Mouse (Mus musculus): Measurements from ENCODE around the gene Vmn1r157. TPM values are rescaled to one million over a fixed set of nuclear protein-coding genes. Genes with fewer than 3 reads are reported as not detected.

Gene Vmn1r157
- polyA plus RNA-seq (2014; fragmentation: Illumina TruSeq; extraction: RNeasy Lipid Tissue Mini Kit (QIAGEN cat#74804); ENCODE audit: low read depth, low replicate concordance) = not detected

DNA sequence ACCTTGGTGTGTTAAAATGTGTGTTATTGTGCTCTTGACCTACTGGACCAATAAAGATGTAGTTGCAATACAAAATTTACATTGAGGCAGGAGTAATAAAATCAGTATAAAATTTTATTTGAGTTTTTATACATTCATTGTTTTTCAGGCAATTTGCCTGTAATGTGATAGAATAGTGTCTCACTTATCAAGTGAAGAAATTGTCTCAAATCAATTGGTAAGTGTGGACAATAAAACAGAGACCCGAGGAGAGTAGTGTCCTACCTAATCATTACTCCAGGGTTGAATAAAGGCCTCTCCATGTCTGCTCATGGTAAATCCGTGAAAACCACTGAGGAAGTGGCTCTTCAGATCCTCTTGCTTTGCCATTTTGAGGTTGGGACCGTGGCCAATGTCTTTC lies at the start of gene Vmn1r157:
Gene Vmn1r157 (plus strand): TSS at position 301 of the 400 bp plus-strand sequence.

DNA sequence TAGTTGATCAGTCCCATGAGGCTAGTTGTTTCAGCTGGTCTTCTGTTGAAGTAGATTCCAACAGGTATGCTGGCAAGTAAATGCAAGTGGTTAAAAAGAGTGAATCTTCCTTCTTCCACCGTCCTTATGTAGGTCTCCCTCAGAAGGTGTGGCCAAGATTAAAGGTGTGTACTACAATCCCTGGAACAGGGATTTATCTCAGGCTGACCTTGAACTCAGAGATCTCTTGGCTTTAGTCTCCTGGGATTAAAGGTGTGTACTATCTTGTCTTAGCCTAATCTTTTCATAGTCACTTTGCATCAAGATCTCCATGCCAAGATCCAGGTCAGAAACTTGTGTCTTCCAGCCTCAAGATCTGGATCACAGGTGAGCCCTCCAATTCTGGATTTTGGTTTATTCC lies 41.9 kb upstream of the Vmn1r157 start, which contains the start of gene Gm4567:
Gene Gm4567 (minus strand): TSS at position 101 of the 400 bp plus-strand sequence.

DNA sequence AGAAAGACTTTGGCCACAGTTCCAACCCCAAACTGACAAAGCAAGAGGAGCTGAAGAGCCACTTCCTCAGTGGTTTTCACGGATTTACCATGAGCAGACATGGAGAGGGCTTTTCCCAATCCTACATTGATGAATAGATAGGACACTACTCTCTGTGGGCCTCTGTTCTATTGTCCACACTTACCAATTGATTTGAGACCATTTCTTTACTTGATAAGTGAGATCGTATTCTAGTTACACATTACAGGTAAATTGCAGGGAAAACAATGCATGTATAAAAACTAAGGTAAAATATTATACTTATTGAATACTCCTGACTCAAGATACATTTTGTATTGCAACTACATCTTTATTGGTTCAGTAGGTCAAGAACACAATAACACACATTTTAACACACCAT lies 29.2 kb downstream of the Vmn1r157 start, which contains the start of gene Vmn1r158:
Gene Vmn1r158 (minus strand): TSS at position 101 of the 400 bp plus-strand sequence.

Other genes with a start within 250 kb of the Vmn1r157 start
- gene Vmn1r152, start 238.7 kb upstream of the Vmn1r157 start, polyA plus RNA-seq (2014; fragmentation: Illumina TruSeq; extraction: RNeasy Lipid Tissue Mini Kit (QIAGEN cat#74804); ENCODE audit: low read depth, low replicate concordance) = not detected
- gene Gm8677, start 226.8 kb upstream of the Vmn1r157 start, polyA plus RNA-seq (2014; fragmentation: Illumina TruSeq; extraction: RNeasy Lipid Tissue Mini Kit (QIAGEN cat#74804); ENCODE audit: low read depth, low replicate concordance) = not detected
- not detected for gene Gm4201, start 196.4 kb upstream of the Vmn1r157 start, polyA plus RNA-seq (2014; fragmentation: Illumina TruSeq; extraction: RNeasy Lipid Tissue Mini Kit (QIAGEN cat#74804); ENCODE audit: low read depth, low replicate concordance)
- gene Gm4565, start 173.6 kb upstream of the Vmn1r157 start, polyA plus RNA-seq (2014; fragmentation: Illumina TruSeq; extraction: RNeasy Lipid Tissue Mini Kit (QIAGEN cat#74804); ENCODE audit: low read depth, low replicate concordance) = not detected
- not detected for gene Vmn1r155, start 103.7 kb upstream of the Vmn1r157 start, polyA plus RNA-seq (2014; fragmentation: Illumina TruSeq; extraction: RNeasy Lipid Tissue Mini Kit (QIAGEN cat#74804); ENCODE audit: low read depth, low replicate concordance)
- gene Gm8693, start 69.4 kb upstream of the Vmn1r157 start, polyA plus RNA-seq (2014; fragmentation: Illumina TruSeq; extraction: RNeasy Lipid Tissue Mini Kit (QIAGEN cat#74804); ENCODE audit: low read depth, low replicate concordance) = not detected
- not detected for gene Gm4567, start 42.0 kb upstream of the Vmn1r157 start, polyA plus RNA-seq (2014; fragmentation: Illumina TruSeq; extraction: RNeasy Lipid Tissue Mini Kit (QIAGEN cat#74804); ENCODE audit: low read depth, low replicate concordance)
- not detected for gene Vmn1r158, start 29.1 kb downstream of the Vmn1r157 start, polyA plus RNA-seq (2014; fragmentation: Illumina TruSeq; extraction: RNeasy Lipid Tissue Mini Kit (QIAGEN cat#74804); ENCODE audit: low read depth, low replicate concordance)
- not detected for gene Vmn1r159, start 81.9 kb downstream of the Vmn1r157 start, polyA plus RNA-seq (2014; fragmentation: Illumina TruSeq; extraction: RNeasy Lipid Tissue Mini Kit (QIAGEN cat#74804); ENCODE audit: low read depth, low replicate concordance)
- not detected for gene Vmn1r160, start 109.5 kb downstream of the Vmn1r157 start, polyA plus RNA-seq (2014; fragmentation: Illumina TruSeq; extraction: RNeasy Lipid Tissue Mini Kit (QIAGEN cat#74804); ENCODE audit: low read depth, low replicate concordance)
- not detected for gene Gm4214, start 223.0 kb downstream of the Vmn1r157 start, polyA plus RNA-seq (2014; fragmentation: Illumina TruSeq; extraction: RNeasy Lipid Tissue Mini Kit (QIAGEN cat#74804); ENCODE audit: low read depth, low replicate concordance)